Mouse (Mus musculus): ENCODE measurements around the gene Abcg5.

DNA sequence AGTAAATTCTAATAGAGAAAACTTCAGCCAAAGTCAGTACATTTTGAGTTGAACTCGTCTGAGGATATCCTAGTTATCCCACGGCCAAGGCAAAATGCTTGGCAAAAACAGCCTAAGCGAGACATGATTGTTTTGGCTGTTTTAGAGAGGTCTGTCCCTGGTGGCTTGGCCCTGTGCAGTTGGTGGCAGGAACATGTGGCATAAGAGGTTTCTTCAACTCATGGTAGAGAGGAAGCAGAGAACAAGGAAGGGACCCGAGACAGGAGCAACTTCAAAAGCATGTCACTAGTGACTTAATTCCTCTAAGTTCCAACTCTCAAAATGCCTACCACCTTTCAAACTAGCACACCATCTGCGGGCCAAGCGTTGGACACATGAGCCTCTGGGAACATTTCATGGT is 62.2 kb downstream of the Abcg5 start:
- no peak for TF ChIP-seq CTCF (conservative IDR thresholded peaks at IDR 0.05 in 1 of 2, IDR thresholded peaks at IDR 0.05 in 1 of 2; ENCODE audit: low read depth in 2 of 2, low read length in 2 of 2)
- TF ChIP-seq RCOR1 (conservative IDR thresholded peaks at IDR 0.05; ENCODE audit: low read depth, low read length): no peak
- no peak for TF ChIP-seq MAFK (IDR thresholded peaks at IDR 0.05; ENCODE audit: insufficient replicate concordance, low read length)
- TF ChIP-seq CHD1 (IDR thresholded peaks at IDR 0.05; ENCODE audit: low read depth, low read length): no peak
- TF ChIP-seq E2F4 (IDR thresholded peaks at IDR 0.05; ENCODE audit: insufficient replicate concordance, low read depth, low read length): no peak
- TF ChIP-seq JUN (IDR thresholded peaks at IDR 0.05; ENCODE audit: insufficient read depth, low read depth, low read length): no peak
- TF ChIP-seq EP300 (IDR thresholded peaks at IDR 0.05; ENCODE audit: low read length): no peak
- TF ChIP-seq NRF1 (IDR thresholded peaks at IDR 0.05; ENCODE audit: low read depth, low read length): no peak
- TF ChIP-seq NELFE (IDR thresholded peaks at IDR 0.05; ENCODE audit: low read depth, low read length): no peak
- TF ChIP-seq ZMIZ1 (IDR thresholded peaks at IDR 0.05; ENCODE audit: low read depth, low read length): no peak
- TF ChIP-seq TCF12 (IDR thresholded peaks at IDR 0.05; ENCODE audit: low read depth, low read length): no peak
- no peak for TF ChIP-seq UBTF (IDR thresholded peaks at IDR 0.05; ENCODE audit: low read depth, low read length)
- no peak for TF ChIP-seq HCFC1 (IDR thresholded peaks at IDR 0.05; ENCODE audit: low read depth, low read length)
- no peak for TF ChIP-seq USF1 (IDR thresholded peaks at IDR 0.05; ENCODE audit: low read depth, low read length)
